Mouse (Mus musculus) heart, adult 2 months (tissue): ENCODE measurements around the gene Ect2l.

ENCODE experiments used
- CTCF ChIP-seq: fragments of 200-600 bp; IDR thresholded peaks from 2 replicates; pipeline ENCODE4 v1.8.1; 2022; ENCODE audit warnings: antibody characterized with exemption, mild to moderate bottlenecking, moderate library complexity
- EP300 ChIP-seq: fragments of 200-500 bp; IDR thresholded peaks from 2 replicates; pipeline ENCODE4 v1.6.1; 2011; ENCODE audit warnings: low read depth, low read length, control low read depth; ENCODE audit not compliant: insufficient read depth
- POLR2A ChIP-seq: fragments of 200-500 bp; IDR thresholded peaks from 2 replicates; pipeline ENCODE4 v1.6.1; 2011; ENCODE audit warnings: mild to moderate bottlenecking, low read depth, low read length, control low read depth; ENCODE audit not compliant: insufficient read depth

- TF ChIP-seq EP300 (no peak), CTCF (no peak), POLR2A (no peak)
Measured at GRCm38 (mm10) chr10:18237191-18237590, 26.5 kb upstream of the Ect2l start.
